Mouse (Mus musculus) adrenal gland, postnatal 36 days (tissue): Measurements from ENCODE around the gene Arhgap9. TPM values are rescaled to one million over a fixed set of nuclear protein-coding genes. Genes with fewer than 3 reads are reported as not detected.
"Not testable (repeated sequence)": the region's sequence is repeated elsewhere in the genome, so short reads cannot be mapped to it uniquely, and the experiment has no call there.

Experiments
- DNase-seq, 2 experiments: peaks; one replicate each; pipeline ENCODE4 v3.0.0; 2021; ENCODE audit warnings: mixed read lengths in 1 of 2
- total RNA-seq, 2 experiments: library from RNA; stranded (reverse); gene quantifications; 2 replicates each; pipeline ENCODE4 v1.2.3; 2021

The Arhgap9 gene
- total RNA-seq, 2 experiments from 2014 or later: 1.7 to 2.2 TPM

DNA sequence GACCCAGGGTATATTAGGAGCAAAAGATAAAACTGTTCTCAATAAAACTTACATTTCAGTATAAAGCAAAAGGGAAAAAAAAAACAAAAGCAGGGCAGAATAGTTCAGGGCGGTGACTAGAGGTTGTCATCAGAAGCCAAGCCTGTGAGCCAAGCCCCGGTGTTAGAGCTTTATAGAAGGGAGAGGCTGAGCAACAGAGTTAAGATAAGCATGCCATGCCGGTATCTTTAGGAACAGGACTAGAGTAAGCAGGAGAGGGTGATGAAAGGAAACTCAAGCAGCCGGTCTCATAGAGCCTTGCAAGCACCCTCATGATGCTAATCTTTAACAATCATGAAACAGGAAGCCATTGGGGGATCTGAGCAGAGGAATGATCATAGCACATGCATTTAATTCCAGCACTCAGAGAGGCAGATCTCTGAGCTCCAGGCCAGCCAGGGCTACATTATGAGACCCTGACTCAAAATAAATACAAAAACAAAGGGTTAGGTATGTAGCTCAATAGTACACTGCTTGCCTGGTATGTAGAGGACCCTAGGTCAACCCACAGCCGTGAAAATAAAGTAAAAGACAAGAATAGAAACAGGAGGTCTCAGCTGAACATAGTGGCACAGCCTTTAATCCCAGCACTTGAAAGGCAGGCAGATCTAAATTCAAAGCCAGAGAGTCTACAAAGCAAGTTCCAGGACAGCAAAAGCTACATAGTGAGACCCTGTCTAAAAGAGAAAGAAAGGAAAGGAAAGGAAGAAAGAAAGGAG is 29.7 kb upstream of the Arhgap9 start:
- no peak for DNase-seq

DNA sequence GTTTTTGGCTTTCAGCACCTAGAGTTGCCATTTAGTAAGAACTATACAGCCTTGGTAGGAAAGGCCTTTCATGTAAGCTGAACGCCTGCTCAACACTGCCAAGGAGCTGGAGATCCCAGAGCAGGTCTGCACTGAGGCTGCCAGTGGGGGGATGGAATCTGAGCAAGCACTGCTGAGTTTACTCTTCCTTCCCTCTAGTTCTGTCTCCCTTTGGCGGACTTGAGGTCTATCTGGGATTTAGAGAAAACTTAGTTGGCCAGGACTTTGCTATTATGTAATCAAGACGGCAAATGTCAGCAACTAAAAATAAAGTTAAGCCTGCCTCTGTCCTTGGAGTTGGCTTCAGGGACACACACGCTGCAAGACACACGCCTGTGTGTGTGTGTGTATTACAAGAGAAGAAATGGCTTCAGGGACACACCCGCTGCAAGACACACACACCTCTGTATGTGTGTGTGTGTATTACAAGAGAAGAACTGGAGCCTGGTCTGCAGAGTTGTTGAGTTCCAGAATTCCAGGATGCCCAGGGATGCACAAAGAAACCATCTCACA is 28.7 kb upstream of the Arhgap9 start:
- peak; percentile 74 to 79 for DNase-seq

DNA sequence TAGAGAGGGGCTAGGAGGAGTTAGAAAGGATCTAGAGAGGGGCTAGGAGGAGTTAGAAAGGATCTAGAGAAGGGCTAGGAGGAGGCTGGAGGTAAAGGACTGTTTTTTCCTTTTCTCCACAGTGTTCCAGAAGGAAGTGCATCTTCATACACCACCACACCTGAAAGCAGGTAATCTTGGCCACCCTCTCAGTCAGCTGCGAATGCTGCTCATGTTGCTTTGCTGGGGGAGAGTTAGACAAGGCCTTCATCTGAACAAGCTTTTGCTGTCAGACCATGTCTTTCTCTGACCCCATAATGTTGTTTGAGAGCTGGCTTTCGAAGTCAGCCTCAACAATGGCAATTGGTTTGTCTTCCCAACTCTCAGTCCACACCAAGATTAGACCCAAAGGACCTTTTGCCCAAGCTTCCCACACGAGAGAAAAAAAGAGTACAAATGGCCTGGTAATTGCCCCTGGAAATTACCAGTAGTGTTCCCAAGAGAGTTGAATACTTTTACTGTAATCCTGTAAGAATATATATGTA is 28.1 kb upstream of the Arhgap9 start:
- no peak for DNase-seq

GRCm38 (mm10) chr10:127294895-127295510 is 26.8 kb upstream of the Arhgap9 start:
- DNase-seq: no peak

DNA sequence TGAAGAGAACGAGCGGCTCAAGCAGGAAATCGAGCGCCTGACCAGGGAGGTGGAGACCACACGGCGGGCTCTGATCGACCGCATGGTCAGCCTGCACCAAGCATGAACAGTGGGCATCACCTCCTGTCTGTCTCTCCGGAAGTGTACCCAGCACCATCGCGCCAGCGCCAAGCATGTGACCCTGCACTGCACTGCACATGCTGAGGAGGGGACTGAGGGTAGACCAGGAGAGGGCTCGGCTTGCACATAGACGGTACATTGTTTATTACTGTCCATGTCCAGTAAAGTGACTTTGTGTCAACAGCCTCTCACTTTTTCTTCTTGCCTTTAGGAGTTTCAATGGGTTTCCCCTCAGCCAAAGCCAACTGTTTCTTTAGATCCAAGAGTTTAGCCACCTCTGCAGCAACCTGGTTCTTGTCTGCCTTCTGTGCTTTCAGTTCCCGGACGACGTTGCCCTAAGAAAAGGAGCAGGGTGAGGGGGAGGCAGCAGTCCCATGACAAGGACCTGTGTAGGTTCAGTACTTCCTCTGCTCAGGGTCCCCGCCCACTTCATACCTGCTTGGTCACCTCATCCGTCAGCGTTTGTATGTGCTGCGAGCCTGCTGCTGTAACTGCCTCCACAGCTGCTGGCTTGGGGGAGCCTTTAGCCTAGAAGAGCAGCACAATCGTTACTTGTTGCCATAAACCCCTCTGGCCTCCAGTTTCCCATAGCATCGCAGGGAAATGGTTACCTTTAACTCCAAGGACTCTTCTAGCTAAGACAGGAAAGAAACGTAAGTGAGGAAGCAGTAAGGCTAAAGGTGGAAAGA is 25.6 kb upstream of the Arhgap9 start:
- DNase-seq: no peak

GRCm38 (mm10) chr10:127297015-127297871 is 24.5 kb upstream of the Arhgap9 start:
- no peak for DNase-seq

DNA sequence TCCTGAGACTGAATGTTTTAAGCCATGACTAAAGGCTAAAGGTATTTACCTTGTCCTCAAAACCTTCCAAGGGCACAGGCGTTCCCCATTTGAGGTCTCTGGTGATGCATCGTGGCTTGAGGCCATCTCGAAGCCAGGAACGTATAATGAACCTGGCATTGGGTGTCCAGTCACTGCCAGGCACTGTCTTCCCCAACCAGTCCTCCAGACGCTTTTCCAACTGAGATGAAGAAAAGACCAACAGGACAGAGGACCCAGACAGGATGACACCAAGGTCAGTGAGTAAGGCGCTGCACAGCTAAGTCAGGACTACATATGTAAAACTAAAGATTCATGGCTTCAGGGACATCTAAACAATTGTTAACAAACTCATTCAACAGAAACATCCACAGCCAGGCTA is 21.4 kb upstream of the Arhgap9 start:
- DNase-seq: peak in 1 of 2 experiments; percentile 45

GRCm38 (mm10) chr10:127303136-127303535 is 18.6 kb upstream of the Arhgap9 start:
- DNase-seq: no peak

DNA sequence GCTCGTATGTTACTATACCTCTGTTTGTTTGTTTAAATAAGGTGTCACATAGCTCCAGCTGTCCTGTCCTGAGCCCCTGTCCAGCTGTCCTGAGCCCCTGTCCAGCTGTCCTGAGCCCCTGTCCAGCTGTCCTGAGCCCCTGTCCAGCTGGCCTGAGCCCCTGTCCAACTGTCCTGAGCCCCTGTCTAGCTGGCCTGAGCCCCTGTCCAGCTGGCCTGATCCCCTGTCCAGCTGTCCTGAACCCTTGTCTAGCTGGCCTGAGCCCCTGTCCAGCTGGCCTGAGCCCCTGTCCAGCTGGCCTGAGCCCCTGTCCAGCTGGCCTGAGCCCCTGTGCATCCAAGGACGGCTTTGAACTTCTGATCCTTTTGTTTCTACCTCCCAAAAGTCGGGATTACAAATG is 12.6 kb upstream of the Arhgap9 start:
- DNase-seq: not testable (repeated sequence)

GRCm38 (mm10) chr10:127310523-127311475 is 11.0 kb upstream of the Arhgap9 start:
- no peak for DNase-seq

GRCm38 (mm10) chr10:127311476-127312355 is 10.0 kb upstream of the Arhgap9 start, which contains the start of gene Mars:
Mars (minus strand) TSS chr10:127311786.
- DNase-seq: peak; percentile 95 to 96

GRCm38 (mm10) chr10:127312356-127312676 is 9.4 kb upstream of the Arhgap9 start:
- peak; percentile 73 to 81 for DNase-seq

- DNase-seq: no peak
Observed at GRCm38 (mm10) chr10:127312858-127313257, 8.9 kb upstream of the Arhgap9 start.

DNA sequence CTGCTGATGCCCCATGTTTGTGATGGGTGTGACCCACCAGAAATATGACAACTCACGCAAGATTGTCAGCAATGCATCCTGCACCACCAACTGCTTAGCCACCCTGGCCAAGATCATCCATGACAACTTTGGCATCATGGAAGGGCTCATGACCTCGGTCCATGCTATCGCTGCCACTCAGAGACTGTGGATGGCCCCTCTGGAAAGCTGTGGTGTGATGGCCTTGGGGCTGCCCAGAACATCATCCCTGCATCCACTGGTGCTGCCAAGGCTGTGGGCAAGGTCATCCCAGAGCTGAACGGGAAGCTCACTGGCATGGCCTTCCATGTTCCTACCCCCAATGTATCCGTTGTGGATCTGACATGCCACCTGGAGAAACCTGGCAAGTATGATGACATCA is 8.2 kb upstream of the Arhgap9 start:
- DNase-seq: not testable (repeated sequence)

DNA sequence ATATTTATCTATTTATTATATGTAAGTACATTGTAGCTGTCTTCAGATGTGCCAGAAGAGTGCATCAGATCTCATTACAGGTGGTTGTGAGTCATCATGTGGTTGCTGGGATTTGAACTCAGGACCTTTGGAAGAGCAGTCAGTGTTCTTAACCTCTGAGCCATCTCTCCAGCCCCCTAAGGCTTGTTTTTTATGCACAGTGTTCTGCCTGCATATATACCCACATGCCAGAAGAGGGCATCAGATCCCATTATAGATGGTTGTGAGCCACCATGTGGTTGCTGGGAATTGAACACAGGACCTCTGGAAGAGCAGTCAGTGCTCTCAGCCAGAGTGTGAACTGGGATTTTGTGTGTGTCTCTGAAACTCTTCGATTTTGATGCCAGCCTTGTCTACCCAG is 6.8 kb upstream of the Arhgap9 start:
- DNase-seq: not testable (repeated sequence)

DNA sequence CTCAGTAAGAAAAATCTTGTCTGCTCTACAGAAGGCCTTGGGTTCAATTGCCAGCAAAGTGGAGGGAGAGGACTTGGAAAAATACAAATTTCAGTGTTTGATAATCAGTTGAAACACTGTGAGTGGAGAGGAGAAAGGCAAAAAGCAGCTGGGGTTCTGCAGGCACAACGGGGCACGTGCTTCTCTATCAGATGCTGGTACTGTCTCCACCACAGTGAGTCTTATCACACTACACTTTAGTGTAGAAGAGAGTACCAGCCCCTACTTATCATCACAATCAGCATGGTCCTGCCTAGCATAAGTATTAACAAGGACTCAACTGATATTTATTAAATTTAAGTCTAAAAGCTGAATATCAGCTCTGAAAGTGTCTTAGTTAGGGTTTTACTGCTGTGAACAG is 4.5 kb upstream of the Arhgap9 start:
- DNase-seq: no peak

- DNase-seq: no peak
Observed at GRCm38 (mm10) chr10:127318009-127318408, 3.8 kb upstream of the Arhgap9 start.

DNA sequence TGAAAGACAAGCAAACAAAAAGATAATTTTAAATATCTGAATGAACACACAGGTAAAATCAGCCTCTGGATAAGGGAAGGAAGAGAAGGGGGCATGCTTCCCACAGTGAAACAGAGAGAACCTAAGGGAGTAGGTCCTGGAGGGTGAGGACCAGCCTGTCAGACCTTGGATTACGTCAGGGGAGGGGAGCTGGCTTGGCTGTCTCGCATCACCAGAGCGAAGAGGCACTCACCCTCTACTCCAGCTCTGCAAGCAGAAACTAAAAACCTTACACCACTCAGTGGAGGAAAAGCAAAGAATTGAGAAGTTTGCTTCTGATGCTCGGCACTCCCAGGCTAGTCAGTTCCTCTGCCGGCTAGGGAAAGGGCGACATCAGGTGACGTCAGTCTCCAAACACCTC is 1.8 kb upstream of the Arhgap9 start:
- no peak for DNase-seq

DNA sequence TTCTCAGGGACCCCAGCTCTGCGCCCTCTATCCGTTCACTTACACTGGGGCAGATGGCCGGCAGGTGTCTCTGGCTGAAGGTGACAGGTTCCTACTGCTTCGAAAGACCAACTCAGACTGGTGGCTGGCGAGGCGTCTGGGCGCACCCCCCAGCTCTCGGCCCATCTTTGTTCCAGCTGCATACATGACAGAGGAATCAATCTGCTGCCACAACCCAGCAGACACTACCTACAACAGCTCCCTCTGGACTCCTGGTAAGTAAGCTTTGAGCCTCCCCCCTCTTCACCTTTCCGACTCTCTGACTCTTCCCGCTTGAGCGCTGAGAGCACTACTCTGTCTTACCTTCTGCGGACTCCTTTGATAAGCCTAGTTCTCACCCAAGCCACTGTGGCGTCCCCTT is 414 bp downstream of the Arhgap9 start:
- no peak for DNase-seq
